Mouse (Mus musculus) spleen, adult 18-20 months (tissue): ENCODE measurements around the gene Syk.

ENCODE experiments used
- DNase-seq, 2 experiments: peaks; one replicate each; pipeline ENCODE4 v3.0.0; 2022; ENCODE audit warnings: mixed read lengths in 2 of 2

Syk gene

DNA sequence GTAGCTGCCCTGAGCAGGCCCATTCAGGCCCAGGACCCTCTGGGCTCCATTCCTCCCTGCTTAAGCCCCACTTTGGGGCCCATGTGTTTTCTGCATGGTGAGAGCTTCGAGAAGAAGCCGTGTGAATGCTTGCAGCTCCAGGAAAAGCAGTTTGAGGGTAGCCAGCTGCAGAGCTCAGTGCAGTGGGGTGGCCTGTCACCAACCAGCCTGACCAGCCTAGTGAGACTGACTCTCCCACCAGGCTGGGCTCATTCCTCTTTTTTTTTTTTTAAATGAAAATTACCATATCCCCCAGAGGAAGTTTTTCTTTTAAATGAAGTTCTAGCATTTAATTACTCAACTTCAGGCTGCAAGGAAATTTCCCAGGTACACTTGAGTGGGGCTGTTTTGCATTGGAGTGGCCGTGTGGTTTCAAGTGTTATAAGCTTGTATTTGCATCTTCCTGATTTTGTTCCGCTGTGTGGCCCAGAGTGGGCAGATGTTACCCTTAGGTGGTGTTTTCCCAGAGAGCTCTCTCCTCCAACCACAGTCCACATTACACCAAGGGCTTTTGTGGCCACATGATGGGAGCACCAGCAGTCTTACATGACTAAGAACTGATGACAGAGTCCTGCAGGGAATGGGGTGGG is 17.2 kb downstream of the Syk start:
- DNase-seq, result peak in 1 of 2 experiments; percentile 62

DNA sequence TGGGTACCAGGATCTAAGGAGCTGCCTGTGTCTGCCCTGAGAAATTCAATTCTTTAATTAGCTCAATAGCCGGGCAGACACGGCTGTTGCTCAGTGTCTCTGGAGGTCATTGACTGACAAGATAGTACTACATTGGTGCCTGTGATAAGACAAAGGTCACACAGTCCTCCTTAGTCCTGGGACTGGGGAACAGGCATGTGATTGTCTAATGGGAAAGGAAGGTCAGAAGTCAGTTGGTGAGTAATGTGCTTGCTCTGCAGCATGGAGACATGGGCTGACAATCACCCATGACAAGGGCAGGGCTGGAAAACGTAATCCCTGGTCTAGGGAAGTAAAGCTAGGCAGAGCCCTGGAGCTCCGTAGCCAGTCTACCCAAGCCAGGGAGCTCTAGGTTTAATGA is 19.8 kb downstream of the Syk start:
- DNase-seq, result no peak

DNA sequence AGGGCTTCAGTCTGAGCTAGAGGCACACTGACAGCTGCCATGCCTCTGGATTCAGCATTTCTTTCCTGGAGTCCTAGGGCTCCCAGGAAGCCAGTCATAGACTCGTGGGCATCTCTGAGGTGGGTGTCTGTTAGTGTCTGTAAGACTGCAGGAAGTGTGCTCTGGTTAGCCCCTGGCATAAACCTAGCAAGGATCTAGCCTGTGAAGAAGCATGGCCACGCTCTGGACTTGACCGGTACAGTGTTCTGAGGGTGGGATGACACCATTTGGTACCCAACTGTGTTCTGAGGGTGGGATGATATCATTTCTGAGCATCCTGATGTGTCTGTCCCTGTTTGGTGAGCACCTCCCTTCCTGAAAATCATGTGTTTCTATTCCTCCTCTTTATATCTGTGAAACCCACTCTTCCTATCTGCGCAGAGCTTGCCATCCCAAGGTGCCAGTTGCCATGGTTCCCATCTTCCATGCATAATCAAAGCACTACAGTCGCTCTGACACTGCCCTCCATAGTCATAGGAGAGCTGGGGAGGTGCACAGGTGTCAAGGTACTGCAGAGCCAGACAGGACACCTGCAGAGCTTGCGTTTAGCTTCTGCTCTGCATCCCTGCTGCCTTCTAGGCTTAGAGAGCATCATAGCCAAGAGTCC is 20.9 kb downstream of the Syk start:
- no peak for DNase-seq

DNA sequence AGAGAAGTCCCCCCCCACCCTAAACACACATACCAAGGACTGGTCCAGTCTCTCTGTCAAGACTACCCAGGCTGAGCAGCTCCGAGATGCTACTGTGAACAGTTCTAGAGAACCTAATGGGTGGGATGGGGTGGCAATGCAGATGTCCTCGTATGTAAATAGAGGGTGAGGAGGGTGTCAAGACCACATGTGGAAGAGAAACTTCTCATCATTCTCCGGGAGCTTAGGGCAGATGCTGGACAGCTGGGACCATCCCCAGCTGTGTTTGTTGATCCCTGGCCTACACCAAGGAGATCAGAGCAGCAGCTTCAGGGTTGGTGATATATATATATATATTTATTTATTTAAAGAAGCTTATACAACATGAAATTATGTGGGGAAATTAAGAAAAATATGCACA is 22.0 kb downstream of the Syk start:
- no peak for DNase-seq

DNA sequence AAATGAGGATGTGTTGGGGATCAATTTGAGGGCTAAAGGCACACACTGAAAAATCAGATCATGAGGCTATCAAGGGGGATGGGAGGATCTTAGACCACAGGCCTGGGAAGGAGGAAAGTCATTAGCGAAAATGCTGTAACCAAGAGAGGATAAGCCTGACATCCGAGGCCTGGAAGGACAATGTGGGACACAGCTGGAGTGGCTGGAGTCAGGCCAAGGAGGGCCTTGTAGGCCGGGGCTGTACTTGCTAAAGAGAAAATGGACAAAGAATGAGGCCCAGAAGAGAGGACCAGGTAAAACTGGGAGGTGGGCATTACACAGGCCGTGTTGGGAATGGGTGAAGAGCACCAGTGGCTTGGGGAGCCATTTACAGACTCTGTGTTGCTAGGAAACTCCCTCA is 22.9 kb downstream of the Syk start:
- DNase-seq, result no peak

DNA sequence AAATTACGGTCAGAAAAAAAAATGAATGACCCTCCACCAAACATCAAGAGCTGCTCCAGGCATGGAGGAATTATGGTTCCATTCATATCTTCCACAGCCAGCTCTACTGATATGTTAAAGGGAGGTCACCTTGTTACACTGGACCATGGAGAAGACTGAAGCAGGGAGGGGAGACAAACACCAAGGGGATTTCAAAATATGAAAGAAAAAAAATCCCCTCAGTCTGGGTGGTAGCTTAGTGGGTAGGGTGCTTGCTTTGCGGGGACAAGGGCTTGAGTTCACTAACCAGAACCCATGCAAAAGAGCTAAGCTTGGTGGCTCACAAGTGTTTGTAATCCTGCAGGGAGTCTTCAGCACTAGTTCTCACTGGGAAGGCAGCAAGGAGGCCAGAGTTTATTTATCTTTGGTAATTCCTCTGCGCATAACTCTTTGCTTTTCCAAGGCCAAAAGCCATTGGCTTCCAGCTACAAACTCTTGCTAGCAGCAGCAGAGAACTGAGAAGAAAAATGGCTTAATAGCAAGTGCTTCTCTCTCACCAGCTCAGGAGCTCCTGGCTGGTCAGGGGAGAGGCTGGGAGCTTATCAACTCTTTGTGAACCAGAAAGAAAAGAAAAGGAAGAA is 23.8 kb downstream of the Syk start:
- no peak for DNase-seq

DNA sequence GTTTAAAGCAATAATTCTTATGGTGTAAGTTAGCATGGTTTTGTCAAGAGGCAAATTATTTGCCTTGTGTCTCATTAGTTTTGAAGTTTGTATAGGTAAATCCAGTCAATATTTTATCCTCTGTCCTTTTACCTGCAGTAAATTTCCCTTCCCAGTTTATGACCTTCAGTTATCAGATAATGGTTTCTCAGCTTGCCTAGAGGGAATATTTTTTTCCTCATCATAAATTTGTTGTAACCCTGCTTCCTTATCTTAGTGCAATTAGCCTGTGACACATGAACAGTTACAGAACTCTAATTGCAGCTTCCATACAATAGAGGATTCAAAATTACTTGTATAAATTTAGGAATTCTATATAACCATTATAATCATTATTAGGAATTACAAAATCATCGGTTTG is 25.0 kb downstream of the Syk start:
- no peak for DNase-seq

GRCm38 (mm10) chr13:52610463-52610862 is 27.5 kb downstream of the Syk start:
- DNase-seq, result no peak

GRCm38 (mm10) chr13:52613266-52613665 is 30.3 kb downstream of the Syk start:
- DNase-seq, result no peak

DNA sequence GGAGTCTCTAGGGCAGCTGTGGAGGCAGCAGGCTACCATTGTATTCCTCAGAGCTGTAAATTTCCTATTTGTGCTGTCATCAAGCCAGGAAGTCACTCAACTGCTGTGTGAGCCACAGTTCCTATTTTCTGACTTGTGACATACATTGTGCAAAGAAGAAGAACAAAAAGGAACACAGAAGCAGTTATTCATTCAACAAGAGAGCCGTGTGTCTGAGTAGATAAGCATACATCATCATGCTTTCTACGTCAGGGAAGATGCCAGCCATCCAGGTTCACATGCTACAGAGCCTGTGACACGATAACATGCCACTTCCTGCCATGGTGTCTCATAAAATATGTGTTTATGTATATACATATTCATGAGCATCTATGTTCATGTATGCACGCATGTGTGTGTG is 32.1 kb downstream of the Syk start:
- DNase-seq, result no peak

DNA sequence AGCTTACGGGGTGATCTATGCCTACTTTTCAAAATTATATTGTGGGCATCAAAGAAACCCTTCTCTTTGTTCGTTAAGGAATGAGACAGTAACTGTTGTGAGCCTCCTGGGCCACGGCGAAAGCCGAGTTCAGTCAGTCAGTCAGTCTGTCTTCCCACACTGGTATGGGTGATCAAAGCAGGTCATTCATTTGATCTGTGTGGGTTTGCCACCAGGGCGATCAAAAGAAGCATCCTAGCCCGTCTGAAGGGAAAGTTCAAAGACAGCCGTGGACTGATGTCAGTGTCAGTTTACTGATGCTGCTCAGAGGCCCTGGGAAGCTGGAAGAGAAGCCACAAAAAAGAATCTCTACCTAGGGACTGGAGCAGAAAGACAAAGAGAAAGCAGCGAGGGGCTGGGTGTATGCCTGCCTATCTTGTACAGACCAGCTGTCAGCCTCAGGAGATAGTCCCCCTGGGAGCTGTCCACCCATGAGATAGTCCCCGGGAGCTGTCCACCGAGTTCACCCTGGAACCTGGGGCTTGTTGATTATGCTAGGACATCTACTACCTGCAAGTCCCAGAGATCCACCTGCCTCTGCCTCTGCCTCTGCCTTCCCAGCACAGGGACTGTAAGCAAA is 34.2 kb downstream of the Syk start:
- DNase-seq, result no peak

- no peak for DNase-seq
Measured at GRCm38 (mm10) chr13:52618592-52618991, 35.6 kb downstream of the Syk start.

DNA sequence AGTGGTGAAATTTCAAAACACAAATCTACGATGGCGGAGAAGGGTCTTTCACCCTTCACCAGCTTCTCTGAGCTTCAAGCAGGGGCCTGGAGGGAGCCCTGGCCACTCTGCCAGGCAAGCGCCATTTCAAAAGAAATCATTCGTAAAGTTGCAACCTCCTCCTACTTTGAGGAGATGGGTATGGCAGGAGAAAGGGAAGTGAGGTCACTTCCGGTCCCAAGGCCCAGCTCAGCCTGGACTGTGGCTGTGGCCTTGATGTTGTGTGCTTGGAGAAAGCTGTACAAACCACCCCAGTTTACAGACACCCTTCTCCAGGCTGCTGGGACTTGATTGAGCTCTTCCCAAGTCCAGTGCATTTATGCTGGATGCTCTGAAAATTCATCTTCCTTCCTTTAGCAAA is 36.5 kb downstream of the Syk start:
- DNase-seq, result peak in 1 of 2 experiments; percentile 3

- peak; percentile 71 to 86 for DNase-seq
Measured at GRCm38 (mm10) chr13:52624038-52624437, 41.1 kb downstream of the Syk start.

GRCm38 (mm10) chr13:52628602-52629001 is 45.6 kb downstream of the Syk start:
- DNase-seq, result peak in 1 of 2 experiments; percentile 64

DNA sequence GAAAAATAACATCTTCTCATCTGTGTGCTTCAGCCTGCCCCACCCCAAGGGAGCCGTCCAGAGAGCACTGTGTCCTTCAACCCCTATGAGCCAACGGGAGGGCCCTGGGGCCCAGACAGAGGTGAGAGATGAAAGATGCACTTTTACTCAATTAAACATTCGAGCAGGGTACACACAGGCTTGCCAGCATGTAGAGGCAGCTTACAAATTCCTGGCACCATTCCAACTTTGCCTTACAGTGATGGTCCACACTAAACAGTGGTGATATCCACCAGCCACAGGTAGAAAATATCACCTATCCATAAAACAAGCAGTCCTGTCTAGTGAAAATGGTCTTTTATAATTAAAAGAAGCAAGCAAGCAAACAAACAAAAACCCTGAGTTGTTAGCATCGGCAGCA is 48.7 kb downstream of the Syk start:
- no peak for DNase-seq

GRCm38 (mm10) chr13:52635484-52635883 is 52.5 kb downstream of the Syk start:
- DNase-seq, result no peak

DNA sequence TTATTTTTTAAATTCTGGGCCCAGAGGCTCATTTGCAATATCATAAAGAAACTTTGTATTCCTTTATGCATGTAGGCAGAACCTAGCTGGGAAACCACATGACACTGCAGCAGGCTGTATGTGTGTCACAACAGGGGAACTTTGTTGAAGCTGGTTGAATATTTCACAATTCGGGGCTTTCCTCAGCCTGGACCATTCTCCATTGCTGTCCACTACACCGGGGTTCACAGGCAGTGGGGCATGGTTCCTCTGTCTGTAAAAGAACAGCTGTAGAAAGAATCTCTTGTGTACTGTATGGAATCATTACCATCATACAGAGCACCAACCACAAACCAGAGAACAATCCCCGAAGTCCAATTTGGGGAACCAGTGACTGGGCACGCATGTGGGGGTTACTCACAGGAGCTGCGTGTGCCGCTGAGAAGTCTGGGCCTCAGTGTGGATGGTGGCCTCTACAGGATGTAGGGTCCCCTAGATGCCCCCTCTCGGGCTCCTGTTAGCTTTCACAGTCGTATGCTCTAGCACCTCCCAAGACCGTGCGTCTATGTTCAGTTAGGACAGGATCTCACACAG is 53.3 kb downstream of the Syk start:
- no peak for DNase-seq

- DNase-seq, result no peak
Measured at GRCm38 (mm10) chr13:52646566-52646965, 63.6 kb downstream of the Syk start.

DNA sequence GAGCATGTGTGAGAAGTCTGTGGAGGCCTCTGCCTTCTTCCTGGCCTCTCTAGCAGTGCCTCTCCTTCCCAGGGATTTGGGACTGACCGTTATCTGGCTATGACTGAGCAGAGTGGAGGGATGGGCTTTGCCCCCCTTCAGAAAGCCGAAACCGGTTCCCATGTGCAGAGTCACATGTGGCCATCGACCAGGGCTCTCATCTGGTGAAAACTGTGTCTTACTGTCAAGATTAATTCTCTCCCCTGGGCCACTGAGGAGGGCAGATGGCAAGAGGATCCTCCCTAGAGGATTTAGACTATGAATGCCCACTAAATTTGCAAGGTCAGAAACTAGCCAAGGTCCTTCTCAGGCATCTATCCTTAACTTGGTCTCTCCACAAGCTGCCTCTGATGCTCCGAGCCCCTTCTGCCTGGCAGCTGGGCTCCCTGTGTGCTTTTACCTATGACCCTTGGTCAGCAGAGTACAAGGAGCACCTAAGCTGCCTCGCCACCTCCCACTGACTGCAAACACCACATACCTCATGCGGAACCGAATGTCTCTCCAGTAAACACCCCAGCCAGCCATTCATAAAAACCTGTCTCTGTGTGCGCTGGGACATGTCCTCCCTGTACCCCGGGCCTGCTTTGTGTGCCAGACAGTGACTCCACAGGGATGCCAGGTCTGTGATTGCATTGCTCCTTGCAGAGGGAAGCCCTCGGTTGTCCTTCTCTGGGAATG is 65.2 kb downstream of the Syk start:
- no peak for DNase-seq

- DNase-seq, result no peak
Measured at GRCm38 (mm10) chr13:52649791-52650418, 66.9 kb downstream of the Syk start.
